Mouse (Mus musculus) heart, postnatal 0 days (tissue): ENCODE measurements around the gene Slc24a2.

ENCODE experiments used
- CTCF ChIP-seq: IDR thresholded peaks from 2 replicates; pipeline ENCODE4 v1.5.1; 2016; ENCODE audit warnings: antibody characterized with exemption, control low read depth, low read depth
- EP300 ChIP-seq: IDR thresholded peaks from 2 replicates; pipeline ENCODE4 v1.6.1; 2016; ENCODE audit warnings: antibody characterized with exemption, low read depth

DNA sequence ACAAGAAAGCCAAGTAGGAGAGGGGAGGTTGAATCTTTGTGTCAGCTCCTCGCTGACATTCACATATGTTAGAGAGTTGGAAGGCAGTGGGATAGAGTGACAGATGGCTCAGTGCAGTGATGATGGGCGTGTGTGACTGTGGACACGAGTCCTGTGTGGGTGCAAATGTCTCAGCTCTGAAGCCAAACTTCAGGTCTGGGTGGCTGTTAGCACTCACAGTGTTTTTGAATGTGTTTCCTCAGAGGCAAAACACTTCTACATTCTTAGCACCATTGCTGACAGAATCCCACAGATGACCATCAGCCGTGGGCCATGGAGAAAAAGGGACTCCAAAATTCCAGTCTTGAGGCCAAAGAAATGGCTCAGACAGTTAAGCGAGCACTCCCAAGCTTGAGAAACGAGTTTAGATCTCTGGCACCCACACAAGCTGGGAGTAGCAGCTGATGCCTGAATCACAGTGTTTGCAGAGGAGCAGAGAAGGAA is 167.5 kb downstream of the Slc24a2 start:
- TF ChIP-seq CTCF (no peak), EP300 (no peak)
